Mouse (Mus musculus) liver, embryonic 15.5 days (tissue): ENCODE results near the gene Spint1. TPM values are rescaled to one million over a fixed set of nuclear protein-coding genes. Genes with fewer than 3 reads are reported as not detected.
A peak's percentile ranks its signal among the peaks of the same experiment; 100 is the strongest.

ENCODE experiments used
- ATAC-seq: fragments of 200-750 bp; cut with Nextera tagmentation; 2 replicates; pipeline ENCODE4 v1.8.0; 2017; ENCODE audit warnings: moderate number of reproducible peaks, mild to moderate bottlenecking, moderate library complexity; ENCODE audit not compliant: insufficient read depth
- H3K27ac ChIP-seq: fragments of 300-500 bp; sonication (generic); replicated peaks from 2 replicates; pipeline ENCODE4 v1.5.1; 2015; ENCODE audit warnings: mild to moderate bottlenecking, inconsistent platforms
- H3K27me3 ChIP-seq: fragments of 300-500 bp; sonication (generic); 2 replicates; pipeline ENCODE4 v1.6.1; 2015; ENCODE audit warnings: mild to moderate bottlenecking, inconsistent platforms
- H3K36me3 ChIP-seq: fragments of 300-500 bp; sonication (generic); replicated peaks from 2 replicates; pipeline ENCODE4 v1.6.1; 2015; ENCODE audit warnings: moderate library complexity, mild to moderate bottlenecking, inconsistent platforms
- H3K4me1 ChIP-seq: fragments of 300-500 bp; sonication (generic); replicated peaks from 2 replicates; pipeline ENCODE4 v1.6.1; 2015; ENCODE audit warnings: inconsistent platforms
- H3K4me2 ChIP-seq: fragments of 300-500 bp; sonication (generic); 2 replicates; pipeline ENCODE4 v1.6.1; 2015; ENCODE audit warnings: moderate library complexity, mild to moderate bottlenecking, inconsistent platforms
- H3K4me3 ChIP-seq: fragments of 300-500 bp; sonication (generic); replicated peaks from 2 replicates; pipeline ENCODE4 v1.5.1; 2015; ENCODE audit warnings: mild to moderate bottlenecking, inconsistent platforms
- H3K9ac ChIP-seq: fragments of 300-500 bp; sonication (generic); 2 replicates; pipeline ENCODE4 v1.6.1; 2015; ENCODE audit warnings: moderate library complexity, mild to moderate bottlenecking, inconsistent platforms
- H3K9me3 ChIP-seq: fragments of 300-500 bp; sonication (generic); replicated peaks from 2 replicates; pipeline ENCODE4 v1.6.1; 2016; ENCODE audit warnings: inconsistent platforms
- WGBS: fragments of 180-500 bp; shearing (Covaris S2); methylation state at CpG from one replicate; pipeline ENCODE4 v1.1.7; 2015; ENCODE audit warnings: mixed read lengths; ENCODE audit not compliant: insufficient replicate concordance; 5-methylcytosine and 5-hydroxymethylcytosine counted together
- polyA plus RNA-seq: library from polyadenylated mRNA; unstranded; fragments of >200 nt; fragmentation: Nextera tagmentation; extraction: Ambion mirVana; gene quantifications from 2 replicates; pipeline ENCODE4 v1.2.1, GENCODE M21; 2015

Spint1 gene
- 0.15 and 0.35 TPM in 2 replicates for polyA plus RNA-seq

GRCm38 (mm10) chr2:119237210-119237870 lies at the start of gene Spint1:
Spint1 (plus strand) TSS chr2:119237362.
- Histone ChIP-seq H3K4me2 (peak within 1 kb of the TSS; percentile 68), H3K27ac (no peak within 1 kb of the TSS), H3K9ac (no peak within 1 kb of the TSS), H3K36me3 (no peaks in the 10 kb centered on the region), H3K4me1 (peaks cover 13% of the 10 kb centered on the region), H3K27me3 (peaks cover 90% of the 10 kb centered on the region), H3K4me3 (peak within 1 kb of the TSS; percentile 43), H3K9me3 (no peaks in the 10 kb centered on the region)
- ATAC-seq = no peak
- 2% methylated on average over 73 of the region's 73 CpGs for WGBS

- peaks cover 8% of the 10 kb centered on the region for H3K4me1 ChIP-seq
- H3K27ac ChIP-seq = 0 out of 2 replicates have a peak overlapping the region, but pooled peaks have one; percentile 15
- H3K9ac ChIP-seq = peak overlapping the region; percentile 49
- peak overlapping the region; percentile 87 for H3K4me2 ChIP-seq
- H3K27me3 ChIP-seq = no peaks in the 10 kb centered on the region
- H3K4me3 ChIP-seq = peak overlapping the region; percentile 54
- H3K9me3 ChIP-seq = no peaks in the 10 kb centered on the region
- WGBS = 5% methylated on average over 15 of the region's 15 CpGs
- peak; percentile 90 for ATAC-seq
- H3K36me3 ChIP-seq = peaks cover 10% of the 10 kb centered on the region
Measured at GRCm38 (mm10) chr2:119189029-119189710, 48.0 kb upstream of the Spint1 start.

DNA sequence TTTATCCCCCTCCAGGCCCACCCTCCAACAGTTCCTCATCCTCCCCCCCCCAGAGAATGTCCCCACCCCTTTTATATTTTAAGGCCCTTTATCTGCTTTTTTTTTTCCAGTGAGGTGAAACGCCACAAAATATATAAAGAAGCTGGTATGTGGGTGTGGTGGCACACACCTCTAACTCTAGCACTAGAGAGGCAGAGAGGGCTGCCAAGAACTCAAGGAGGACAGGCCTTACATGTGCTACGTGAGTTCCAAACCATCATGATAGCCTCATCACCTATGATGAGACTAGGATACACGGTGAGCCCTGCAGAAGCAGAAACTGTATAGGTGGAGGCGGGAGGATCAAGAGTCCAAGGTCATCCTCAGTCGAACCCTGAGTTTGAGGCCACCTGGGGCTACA lies 46.2 kb upstream of the Spint1 start:
- no peak overlapping the region for H3K9ac ChIP-seq
- WGBS = 59% methylated on average over 5 of the region's 5 CpGs

GRCm38 (mm10) chr2:119194140-119194539 lies 43.0 kb upstream of the Spint1 start:
- Histone ChIP-seq H3K9ac (no peak overlapping the region), H3K27me3 (no peaks in the 10 kb centered on the region), H3K4me3 (no peak overlapping the region), H3K4me2 (no peak overlapping the region), H3K4me1 (peaks cover 12% of the 10 kb centered on the region), H3K36me3 (no peaks in the 10 kb centered on the region), H3K9me3 (no peaks in the 10 kb centered on the region), H3K27ac (no peak overlapping the region)
- ATAC-seq = no peak
- WGBS = 68% methylated on average over 5 of the region's 5 CpGs

More for the DNA sequence above, 46.2 kb upstream of the Spint1 start:
- Histone ChIP-seq H3K4me3 (no peak overlapping the region), H3K27ac (no peak overlapping the region), H3K9me3 (no peaks in the 10 kb centered on the region), H3K4me1 (peaks cover 8% of the 10 kb centered on the region), H3K4me2 (no peak overlapping the region), H3K27me3 (no peaks in the 10 kb centered on the region), H3K36me3 (no peaks in the 10 kb centered on the region)
- no peak for ATAC-seq

DNA sequence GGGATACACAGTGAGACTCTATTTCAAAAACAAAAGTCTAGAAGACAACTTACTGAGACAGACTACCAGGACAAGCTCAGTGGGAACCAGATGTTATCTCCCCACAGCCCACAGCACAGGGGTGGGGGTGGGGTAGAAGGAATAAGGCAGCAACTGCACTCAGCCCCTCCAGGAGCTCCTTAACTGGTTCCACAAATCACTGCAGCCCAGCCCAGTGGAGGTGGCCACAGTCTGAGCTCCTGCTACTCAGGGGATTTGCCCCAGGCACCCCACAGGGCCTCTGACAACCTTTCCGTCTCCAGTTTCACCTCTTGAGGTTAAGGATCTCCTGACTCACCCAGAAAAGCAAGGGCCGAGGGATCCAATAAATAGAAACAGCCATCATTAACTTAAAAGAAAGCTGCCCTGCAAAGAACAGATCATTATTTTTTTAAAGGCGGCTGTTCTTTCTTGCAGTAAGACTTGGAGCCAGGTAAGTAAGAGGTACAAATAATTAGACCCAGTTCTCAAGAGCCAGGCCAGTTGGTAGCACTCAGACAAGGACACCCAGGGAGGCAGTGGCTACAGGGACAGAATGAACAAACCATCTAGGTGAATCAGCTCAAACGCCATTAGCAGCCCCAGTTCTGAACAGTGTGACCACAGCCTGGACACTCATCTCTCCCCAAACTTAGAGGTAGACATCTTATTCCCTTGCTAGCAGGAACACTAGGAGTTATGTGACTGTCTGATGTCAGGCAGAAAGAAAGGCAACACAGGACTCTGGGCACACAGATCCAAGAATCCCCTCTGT lies 40.6 kb upstream of the Spint1 start:
- Histone ChIP-seq H3K27ac (no peak overlapping the region), H3K9me3 (no peaks in the 10 kb centered on the region), H3K27me3 (no peaks in the 10 kb centered on the region), H3K4me3 (no peak overlapping the region), H3K4me1 (peaks cover 10% of the 10 kb centered on the region; the same call in 1 of the 2 replicates), H3K36me3 (no peaks in the 10 kb centered on the region), H3K9ac (no peak overlapping the region), H3K4me2 (no peak overlapping the region)
- ATAC-seq = no peak
- 62% methylated on average over 4 of the region's 4 CpGs for WGBS

GRCm38 (mm10) chr2:119197493-119197892 lies 39.7 kb upstream of the Spint1 start:
- no peak overlapping the region for H3K9ac ChIP-seq
- no peak overlapping the region for H3K27ac ChIP-seq
- no peaks in the 10 kb centered on the region for H3K36me3 ChIP-seq
- no peaks in the 10 kb centered on the region for H3K9me3 ChIP-seq
- no peaks in the 10 kb centered on the region for H3K27me3 ChIP-seq
- no peak for ATAC-seq
- peaks cover 10% of the 10 kb centered on the region; the same call in 1 of the 2 replicates for H3K4me1 ChIP-seq
- H3K4me2 ChIP-seq = no peak overlapping the region
- H3K4me3 ChIP-seq = no peak overlapping the region
- 70% methylated on average over 1 of the region's 1 CpGs for WGBS

- Histone ChIP-seq H3K4me3 (no peak overlapping the region), H3K4me2 (no peak overlapping the region), H3K36me3 (no peaks in the 10 kb centered on the region), H3K27me3 (no peaks in the 10 kb centered on the region), H3K4me1 (peaks cover 10% of the 10 kb centered on the region; the same call in 1 of the 2 replicates), H3K9me3 (no peaks in the 10 kb centered on the region), H3K27ac (no peak overlapping the region), H3K9ac (no peak overlapping the region)
- ATAC-seq = no peak
- WGBS = 57% methylated on average over 1 of the region's 1 CpGs
Measured at GRCm38 (mm10) chr2:119198049-119198448, 39.1 kb upstream of the Spint1 start.

- 78% methylated on average over 3 of the region's 3 CpGs for WGBS
- Histone ChIP-seq H3K9ac (no peak overlapping the region), H3K36me3 (no peaks in the 10 kb centered on the region), H3K9me3 (no peaks in the 10 kb centered on the region), H3K27ac (no peak overlapping the region), H3K4me1 (peaks cover 13% of the 10 kb centered on the region; the same call in 1 of the 2 replicates), H3K27me3 (no peaks in the 10 kb centered on the region), H3K4me3 (no peak overlapping the region), H3K4me2 (no peak overlapping the region)
- ATAC-seq = no peak
Measured at GRCm38 (mm10) chr2:119198934-119199333, 38.2 kb upstream of the Spint1 start.

DNA sequence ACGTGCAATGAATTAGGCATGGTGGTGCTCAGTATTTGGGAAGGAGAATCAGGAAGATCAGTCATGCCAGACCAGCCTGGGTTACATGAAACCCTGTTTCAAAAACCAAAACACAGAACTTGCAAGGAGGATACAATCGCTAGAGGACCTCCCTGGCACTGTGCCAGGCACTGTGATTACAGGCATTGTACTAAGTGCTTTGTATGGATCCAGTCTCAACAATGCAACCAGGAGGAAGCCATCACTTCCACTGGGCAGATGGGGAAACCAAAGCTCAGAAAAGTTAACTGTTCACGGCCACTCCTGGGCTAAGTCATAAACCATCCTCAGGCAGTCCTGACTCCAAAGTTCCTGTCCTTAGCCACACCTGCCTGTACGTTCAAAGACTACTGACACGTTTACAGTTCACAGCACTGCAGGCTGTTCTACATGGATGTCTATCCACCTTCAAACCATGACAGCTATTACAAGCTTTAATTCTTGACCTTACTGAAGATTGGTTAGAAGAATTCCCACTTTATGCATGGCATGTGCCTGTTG lies 34.2 kb upstream of the Spint1 start:
- Histone ChIP-seq H3K9ac (no peak overlapping the region), H3K4me3 (no peak overlapping the region), H3K4me2 (no peak overlapping the region), H3K27ac (no peak overlapping the region), H3K27me3 (no peaks in the 10 kb centered on the region), H3K4me1 (peaks cover 15% of the 10 kb centered on the region), H3K36me3 (no peaks in the 10 kb centered on the region), H3K9me3 (no peaks in the 10 kb centered on the region)
- no peak for ATAC-seq
- WGBS = 50% methylated on average over 5 of the region's 5 CpGs

GRCm38 (mm10) chr2:119203871-119204460 lies 33.2 kb upstream of the Spint1 start:
- 58% methylated on average over 4 of the region's 4 CpGs for WGBS
- Histone ChIP-seq H3K27ac (no peak overlapping the region), H3K4me1 (peaks cover 16% of the 10 kb centered on the region), H3K4me2 (no peak overlapping the region), H3K4me3 (no peak overlapping the region), H3K36me3 (no peaks in the 10 kb centered on the region), H3K9me3 (no peaks in the 10 kb centered on the region), H3K27me3 (no peaks in the 10 kb centered on the region), H3K9ac (no peak overlapping the region)
- ATAC-seq = no peak
